Mouse (Mus musculus): ENCODE results near the gene Nat8f3. TPM values are rescaled to one million over a fixed set of nuclear protein-coding genes. Genes with fewer than 3 reads are reported as not detected.
"Not testable (repeated sequence)": the region's sequence is repeated elsewhere in the genome, so short reads cannot be mapped to it uniquely, and the experiment has no call there.

Gene Nat8f3
- polyA plus RNA-seq, 1 experiment from 2014 or later, result not detected

- 82% methylated on average over 10 of the region's 10 CpGs for WGBS
- not testable (repeated sequence) for H3K4me1 ChIP-seq (ENCODE audit: control insufficient read depth, insufficient read depth, low read length); DNase-seq (ENCODE audit: low spot score); H3K9me3 ChIP-seq (replicated peaks; ENCODE audit: control insufficient read depth, low read length); H3K36me3 ChIP-seq (ENCODE audit: control insufficient read depth, insufficient read depth, low read length); H3K27ac ChIP-seq (ENCODE audit: low read depth, low read length); H3K4me3 ChIP-seq (ENCODE audit: low read depth, low read length); ATAC-seq; H3K9ac ChIP-seq (ENCODE audit: low read length); H3K4me2 ChIP-seq (ENCODE audit: low read length); H3K27me3 ChIP-seq (replicated peaks; ENCODE audit: control insufficient read depth, insufficient read depth, low read length)
These were observed 52.4 kb downstream of the Nat8f3 start, which contains the start of gene Nat8f7 for GRCm38 (mm10) chr6:85713105-85713504. TSS of gene Nat8f7 (minus strand) at chr6:85713205.

- ATAC-seq; H3K4me1 ChIP-seq (ENCODE audit: control insufficient read depth, insufficient read depth, low read length); DNase-seq (ENCODE audit: low spot score); H3K27ac ChIP-seq (ENCODE audit: low read depth, low read length); H3K9ac ChIP-seq (ENCODE audit: low read length); H3K4me3 ChIP-seq (ENCODE audit: low read depth, low read length); H3K27me3 ChIP-seq (replicated peaks; ENCODE audit: control insufficient read depth, insufficient read depth, low read length); H3K9me3 ChIP-seq (replicated peaks; ENCODE audit: control insufficient read depth, low read length); H3K4me2 ChIP-seq (ENCODE audit: low read length); H3K36me3 ChIP-seq (ENCODE audit: control insufficient read depth, insufficient read depth, low read length): not testable (repeated sequence)
- 71% methylated on average over 1 of the region's 1 CpGs for WGBS
These were observed 55.9 kb downstream of the Nat8f3 start for GRCm38 (mm10) chr6:85709607-85710006.

GRCm38 (mm10) chr6:85709206-85709605 lies 56.3 kb downstream of the Nat8f3 start:
- WGBS, result 92% methylated on average over 5 of the region's 5 CpGs
- H3K4me3 ChIP-seq (ENCODE audit: low read depth, low read length); H3K9me3 ChIP-seq (replicated peaks; ENCODE audit: control insufficient read depth, low read length); H3K9ac ChIP-seq (ENCODE audit: low read length); H3K4me2 ChIP-seq (ENCODE audit: low read length); DNase-seq (ENCODE audit: low spot score); H3K27me3 ChIP-seq (replicated peaks; ENCODE audit: control insufficient read depth, insufficient read depth, low read length); ATAC-seq; H3K4me1 ChIP-seq (ENCODE audit: control insufficient read depth, insufficient read depth, low read length); H3K27ac ChIP-seq (ENCODE audit: low read depth, low read length); H3K36me3 ChIP-seq (ENCODE audit: control insufficient read depth, insufficient read depth, low read length): not testable (repeated sequence)

DNA sequence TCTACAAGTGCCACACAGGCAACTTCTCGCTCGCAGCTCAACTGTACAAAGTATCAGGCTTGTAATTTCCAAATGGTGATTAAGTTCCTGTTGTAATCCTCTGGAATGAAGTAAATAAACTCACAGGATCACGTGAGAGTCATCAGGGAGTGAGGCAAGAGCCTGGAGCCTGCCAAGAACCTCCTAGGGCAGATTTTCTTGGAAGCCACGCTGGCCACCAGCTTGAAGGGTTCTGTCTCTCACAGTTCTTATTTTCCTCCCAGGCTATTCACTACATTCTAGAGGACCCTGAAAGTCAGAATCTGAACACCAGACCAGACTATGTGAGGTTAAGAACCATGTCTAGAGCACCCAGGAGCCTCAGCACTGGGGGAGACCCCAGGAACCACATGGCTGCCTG lies 63.6 kb downstream of the Nat8f3 start:
- ATAC-seq; H3K4me3 ChIP-seq (ENCODE audit: low read depth, low read length); H3K27ac ChIP-seq (ENCODE audit: low read depth, low read length); H3K4me1 ChIP-seq (ENCODE audit: control insufficient read depth, insufficient read depth, low read length); H3K9me3 ChIP-seq (replicated peaks; ENCODE audit: control insufficient read depth, low read length); H3K9ac ChIP-seq (ENCODE audit: low read length); H3K36me3 ChIP-seq (ENCODE audit: control insufficient read depth, insufficient read depth, low read length); DNase-seq (ENCODE audit: low spot score); H3K27me3 ChIP-seq (replicated peaks; ENCODE audit: control insufficient read depth, insufficient read depth, low read length); H3K4me2 ChIP-seq (ENCODE audit: low read length): not testable (repeated sequence)
- 94% methylated on average over 2 of the region's 4 CpGs for WGBS

Small RNA genes lying within 50 kb of the gene (microRNA-seq; reads per million reads assigned to microRNA genes)
- gene Gm27317 (not detected), gene Mir6375 (not detected)

Other genes starting within 250 kb of the Nat8f3 start
- gene Alms1, start 178.2 kb downstream of the Nat8f3 start, polyA plus RNA-seq (2014; fragmentation: Nextera tagmentation; extraction: Ambion mirVana), result 3.8 and 4.3 TPM in 2 replicates
- gene Nat8f7, start 52.5 kb downstream of the Nat8f3 start, polyA plus RNA-seq (2014; fragmentation: Nextera tagmentation; extraction: Ambion mirVana), result not detected in 2 replicates
- gene Nat8f6, start 55.2 kb upstream of the Nat8f3 start, polyA plus RNA-seq (2014; fragmentation: Nextera tagmentation; extraction: Ambion mirVana), result not detected in 2 replicates
- gene Nat8f5, start 55.2 kb upstream of the Nat8f3 start, polyA plus RNA-seq (2014; fragmentation: Nextera tagmentation; extraction: Ambion mirVana), result not detected in 2 replicates
- gene Nat8, start 66.3 kb upstream of the Nat8f3 start, polyA plus RNA-seq (2014; fragmentation: Nextera tagmentation; extraction: Ambion mirVana), result 0.20 TPM in 1 of 2 replicates, not detected in the other
- not detected in 2 replicates for gene Nat8f2, start 103.4 kb upstream of the Nat8f3 start, polyA plus RNA-seq (2014; fragmentation: Nextera tagmentation; extraction: Ambion mirVana)
- 6.9 and 8.0 TPM in 2 replicates for gene Nat8f4, start 139.1 kb upstream of the Nat8f3 start, polyA plus RNA-seq (2014; fragmentation: Nextera tagmentation; extraction: Ambion mirVana)
- gene Tprkb, start 146.1 kb upstream of the Nat8f3 start, polyA plus RNA-seq (2014; fragmentation: Nextera tagmentation; extraction: Ambion mirVana), result 33.5 and 34.6 TPM in 2 replicates
- gene Nat8f1, start 149.9 kb upstream of the Nat8f3 start, polyA plus RNA-seq (2014; fragmentation: Nextera tagmentation; extraction: Ambion mirVana), result 13.0 and 13.3 TPM in 2 replicates
- gene Dusp11, start 195.9 kb upstream of the Nat8f3 start, polyA plus RNA-seq (2014; fragmentation: Nextera tagmentation; extraction: Ambion mirVana), result 35.2 and 44.3 TPM in 2 replicates